10 mouse cellular contexts compared by ENCODE assay signal in genomic region chr4:40156153-40156552, GRCm38 (mm10). TPM values are rescaled to one million over a fixed set of nuclear protein-coding genes. Genes with fewer than 3 reads are reported as not detected.
DNase-seq lines count a peak whose midpoint lies in the region; ATAC-seq and TF ChIP-seq lines count a peak whose summit lies in the region.
"Had no signal": no experiment of that assay in that cellular context is flagged by ENCODE, and none has a peak within 500 bp of the region (broad histone marks: within the 10 kb centered on the region; RNA-seq: fewer than 3 reads in every experiment).

No protein-coding gene starts in this region.

- H3K36me3 ChIP-seq in G1E (replicated peaks), result peaks cover 54% of the 10 kb centered on the region
- no peaks in the 10 kb centered on the region for H3K36me3 ChIP-seq in lung, embryonic 16.5 days (ENCODE audit: control insufficient read depth, insufficient read depth, low read length)
- H3K36me3 ChIP-seq in hindbrain, embryonic 16.5 days (ENCODE audit: control insufficient read depth, insufficient read depth, low read length), result no peaks in the 10 kb centered on the region; the same call in 1 of the 2 replicates

- no peak for ATAC-seq in G1E (ENCODE audit: extremely low read depth, insufficient number of reproducible peaks, low FRiP score, poor library complexity, severe bottlenecking)
- ATAC-seq in lung, embryonic 16.5 days (ENCODE audit: low read depth), result peak; percentile 75
- no peak for ATAC-seq in hindbrain, embryonic 16.5 days

- no peaks in the 10 kb centered on the region for H3K27me3 ChIP-seq in G1E (ENCODE audit: insufficient read depth, low read length)
- no peaks in the 10 kb centered on the region for H3K27me3 ChIP-seq in lung, embryonic 16.5 days (ENCODE audit: control insufficient read depth, insufficient read depth, low read depth, low read length)
- no peaks in the 10 kb centered on the region for H3K27me3 ChIP-seq in hindbrain, embryonic 16.5 days (replicated peaks; ENCODE audit: control insufficient read depth, insufficient read depth, low read length)

- no peak for TF ChIP-seq CTCF in G1E (IDR thresholded peaks at IDR 0.05; ENCODE audit: low read depth, low read length)

- no peak overlapping the region for H3K9ac ChIP-seq in lung, embryonic 16.5 days (ENCODE audit: low read length)
- no peak overlapping the region for H3K9ac ChIP-seq in hindbrain, embryonic 16.5 days (ENCODE audit: low read depth, low read length)

- H3K9me3 ChIP-seq in G1E (replicated peaks), result peaks cover 7% of the 10 kb centered on the region
- peaks cover 6% of the 10 kb centered on the region; the same call in 1 of the 2 replicates for H3K9me3 ChIP-seq in lung, embryonic 16.5 days (ENCODE audit: control insufficient read depth, low read length)
- H3K9me3 ChIP-seq in hindbrain, embryonic 16.5 days (ENCODE audit: control insufficient read depth, low read length), result no peaks in the 10 kb centered on the region

- peak overlapping the region; percentile 67 for H3K4me3 ChIP-seq in G1E (ENCODE audit: low read depth, low read length)
- no peak overlapping the region for H3K4me3 ChIP-seq in lung, embryonic 16.5 days (ENCODE audit: low read length)
- no peak overlapping the region for H3K4me3 ChIP-seq in hindbrain, embryonic 16.5 days (ENCODE audit: low read length)
- H3K4me3 ChIP-seq: layer of hippocampus, adult 2 months had no signal

- H3K27ac ChIP-seq in lung, embryonic 16.5 days (ENCODE audit: low read length), result peak overlapping the region; percentile 29
- H3K27ac ChIP-seq in hindbrain, embryonic 16.5 days (ENCODE audit: low read depth, low read length), result no peak overlapping the region
- H3K27ac ChIP-seq: layer of hippocampus, adult 2 months had no signal

- no peak overlapping the region for H3K4me2 ChIP-seq in lung, embryonic 16.5 days (ENCODE audit: low read depth, low read length)
- H3K4me2 ChIP-seq in hindbrain, embryonic 16.5 days (ENCODE audit: low read length), result no peak overlapping the region
- H3K4me2 ChIP-seq: midbrain, embryonic 11.5 days had no signal

- H3K4me1 ChIP-seq in G1E (ENCODE audit: insufficient read depth, low read depth, low read length), result peaks cover 82% of the 10 kb centered on the region
- H3K4me1 ChIP-seq in lung, embryonic 16.5 days (replicated peaks; ENCODE audit: control insufficient read depth, insufficient read depth, low read length), result peaks cover 29% of the 10 kb centered on the region
- no peaks in the 10 kb centered on the region for H3K4me1 ChIP-seq in hindbrain, embryonic 16.5 days (ENCODE audit: control insufficient read depth, insufficient read depth, low read depth, low read length)

- intact Hi-C loops in heart, postnatal 25 days (cut with DNase I), result no loop called here

- DNase-seq in 3T3-L1 (ENCODE audit: low read depth, low spot score) (peak; percentile 23), G1E (ENCODE audit: low spot score) (no peak)
- peak; percentile 20 for DNase-seq in heart, postnatal 25 days (ENCODE audit: low spot score)
- no peak for DNase-seq in cerebellum, adult 9-11 months
- no peak for DNase-seq in ovary, postnatal 10 days (ENCODE audit: low spot score)
- DNase-seq: cerebellum, postnatal 25 days had no signal

- 25% methylated on average over 2 of the region's 2 CpGs for WGBS in lung, embryonic 16.5 days
- 84% methylated on average over 2 of the region's 2 CpGs for WGBS in hindbrain, embryonic 16.5 days

RNA-seq across cellular contexts. Expression of gene Aco1, which starts 13.3 kb away (rescaled TPM):
- 133 and 144 TPM in 2 replicates for total RNA-seq in G1E (2014; fragmentation: Nextera tagmentation)
- 119 and 120 TPM in 2 replicates for total RNA-seq in G1E (2017)
- 28.4 and 34.1 TPM in 2 replicates for polyA plus RNA-seq in G1E (2012)
- total RNA-seq in heart, postnatal 25 days (2021), result 10 to 100 TPM; 32.6 to 33.0 TPM
- polyA plus RNA-seq in lung, embryonic 16.5 days (2015; fragmentation: Nextera tagmentation; extraction: Ambion mirVana), result 56.8 and 60.3 TPM in 2 replicates
- 45.3 and 49.4 TPM in 2 replicates for polyA plus RNA-seq in hindbrain, embryonic 16.5 days (2015; fragmentation: Nextera tagmentation; extraction: Ambion mirVana)

Comparison
In these comparisons a context has a peak if more than half of its experiments do, and no peak if none do; other contexts are left out.
1. DNase-seq: peak in 3T3-L1 (single experiment) and heart, postnatal 25 days (single experiment); none in G1E (single experiment), cerebellum, adult 9-11 months (single experiment) and ovary, postnatal 10 days (single experiment).